Mouse (Mus musculus): ENCODE results near the gene Piezo1. TPM values are rescaled to one million over a fixed set of nuclear protein-coding genes. Genes with fewer than 3 reads are reported as not detected.

Gene Piezo1
- polyA plus RNA-seq (2015; fragmentation: Nextera tagmentation; extraction: Ambion mirVana) = 2.1 and 2.6 TPM in 2 replicates

DNA sequence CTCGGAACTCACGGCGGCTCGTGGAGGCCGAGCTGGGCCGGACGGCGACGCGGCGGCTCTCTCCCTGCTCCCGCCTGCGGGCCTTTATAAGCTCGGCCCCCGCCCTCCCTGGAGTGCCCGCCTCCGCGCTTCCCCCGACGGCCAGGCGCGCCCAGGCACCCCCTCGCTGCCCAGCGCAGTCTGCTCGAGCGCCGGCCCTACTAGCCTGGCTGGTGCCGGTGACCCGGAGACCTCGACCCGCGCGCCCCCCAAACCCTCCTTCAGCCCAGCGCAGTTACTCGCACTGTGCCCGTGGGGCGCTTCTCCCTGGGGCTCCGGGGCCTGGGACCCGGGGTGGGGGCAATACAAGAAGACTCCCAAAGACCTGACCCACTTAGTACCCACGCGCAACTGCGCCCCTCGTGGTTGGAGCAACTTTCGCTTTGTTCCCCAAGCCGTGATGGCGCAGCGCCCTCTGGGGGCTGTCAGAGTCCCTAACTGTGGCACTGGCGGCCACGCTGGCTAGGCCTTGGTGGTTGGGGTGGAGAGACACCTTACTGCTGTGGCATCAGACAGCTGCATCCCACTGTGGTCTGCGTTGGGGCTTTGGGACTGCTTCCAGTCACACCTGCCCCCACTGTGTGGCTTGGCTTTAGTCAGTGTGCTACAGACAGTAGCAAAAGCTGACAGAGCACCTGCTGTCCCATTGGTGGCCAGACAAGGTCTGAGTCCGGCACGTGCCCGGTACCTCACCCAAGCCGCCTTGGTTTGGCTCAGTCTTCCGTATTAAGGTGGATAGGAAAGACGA, at the start of gene Piezo1:
TSS of gene Piezo1 (minus strand) at position 65 of the 787 bp plus-strand sequence.
- Histone ChIP-seq H3K9me3 (no peaks in the 10 kb centered on the region), H3K27ac (replicated peaks) (no peak within 1 kb of the TSS), H3K36me3 (no peaks in the 10 kb centered on the region), H3K4me1 (peaks cover 23% of the 10 kb centered on the region), H3K4me2 (replicated peaks) (peak within 1 kb of the TSS; percentile 67), H3K4me3 (peak within 1 kb of the TSS; percentile 47), H3K27me3 (peaks cover 20% of the 10 kb centered on the region), H3K9ac (replicated peaks) (peak within 1 kb of the TSS; percentile 26)
- peak; percentile 47; the same call in 1 of the 2 replicates for ATAC-seq (replicated peaks)
- WGBS = 11% methylated on average over 56 of the region's 56 CpGs

DNA sequence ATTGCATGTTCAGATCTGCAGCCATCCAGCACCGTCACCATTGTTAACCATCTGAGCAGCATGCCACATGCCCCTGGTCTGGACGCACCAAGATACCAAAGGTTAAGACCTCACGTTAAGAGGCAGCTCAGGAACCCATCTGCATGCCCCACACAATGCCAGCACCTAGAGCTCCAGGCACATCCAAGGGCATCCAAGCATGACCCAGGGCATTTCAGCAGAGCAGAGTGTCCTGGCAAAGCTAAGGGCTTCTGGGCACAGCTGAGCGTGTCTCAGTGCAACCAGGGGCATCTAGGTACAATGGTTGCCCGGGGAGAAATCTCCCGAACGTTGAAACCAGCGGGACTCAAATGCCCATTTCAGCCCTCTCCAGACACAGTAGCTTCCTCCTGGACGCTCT, 49.5 kb upstream of the Piezo1 start:
- Histone ChIP-seq H3K27ac (replicated peaks) (no peak overlapping the region), H3K9ac (replicated peaks) (no peak overlapping the region), H3K36me3 (no peaks in the 10 kb centered on the region), H3K4me1 (no peaks in the 10 kb centered on the region), H3K27me3 (no peaks in the 10 kb centered on the region), H3K4me3 (no peak overlapping the region), H3K4me2 (replicated peaks) (no peak overlapping the region), H3K9me3 (no peaks in the 10 kb centered on the region)
- no peak for ATAC-seq (replicated peaks)
- WGBS = 92% methylated on average over 9 of the region's 9 CpGs

DNA sequence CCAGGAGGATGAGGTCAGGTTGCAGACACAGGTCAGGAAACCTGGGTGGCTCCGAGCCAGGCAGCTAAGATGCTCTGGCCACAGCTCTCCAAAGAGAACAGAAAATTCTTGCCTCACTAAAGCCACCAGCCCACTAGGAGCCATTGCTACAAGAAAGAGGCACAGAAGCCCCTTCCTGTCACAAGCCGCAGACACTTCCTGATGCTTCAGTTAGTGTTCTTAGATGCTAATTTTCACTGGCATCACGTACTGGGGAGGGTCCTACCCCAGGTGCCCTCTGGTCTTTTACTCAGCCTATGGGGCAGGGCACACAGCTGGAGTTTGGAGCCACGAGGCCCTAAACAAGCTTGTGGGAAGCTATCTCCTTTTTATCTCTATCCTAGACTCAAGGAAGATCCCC, 44.9 kb upstream of the Piezo1 start:
- Histone ChIP-seq H3K27ac (replicated peaks) (no peak overlapping the region), H3K27me3 (no peaks in the 10 kb centered on the region), H3K4me3 (no peak overlapping the region), H3K4me2 (replicated peaks) (no peak overlapping the region), H3K9me3 (no peaks in the 10 kb centered on the region), H3K36me3 (no peaks in the 10 kb centered on the region), H3K4me1 (no peaks in the 10 kb centered on the region), H3K9ac (replicated peaks) (no peak overlapping the region)
- 55% methylated on average over 4 of the region's 4 CpGs for WGBS
- ATAC-seq (replicated peaks) = no peak

GRCm38 (mm10) chr8:122593783-122594507, 42.8 kb upstream of the Piezo1 start:
- Histone ChIP-seq H3K4me2 (replicated peaks) (no peak overlapping the region), H3K4me3 (no peak overlapping the region), H3K9me3 (no peaks in the 10 kb centered on the region), H3K27ac (replicated peaks) (peak overlapping the region; percentile 56), H3K4me1 (no peaks in the 10 kb centered on the region), H3K9ac (replicated peaks) (no peak overlapping the region), H3K27me3 (no peaks in the 10 kb centered on the region), H3K36me3 (no peaks in the 10 kb centered on the region)
- 76% methylated on average over 19 of the region's 19 CpGs for WGBS
- ATAC-seq (replicated peaks) = no peak

DNA sequence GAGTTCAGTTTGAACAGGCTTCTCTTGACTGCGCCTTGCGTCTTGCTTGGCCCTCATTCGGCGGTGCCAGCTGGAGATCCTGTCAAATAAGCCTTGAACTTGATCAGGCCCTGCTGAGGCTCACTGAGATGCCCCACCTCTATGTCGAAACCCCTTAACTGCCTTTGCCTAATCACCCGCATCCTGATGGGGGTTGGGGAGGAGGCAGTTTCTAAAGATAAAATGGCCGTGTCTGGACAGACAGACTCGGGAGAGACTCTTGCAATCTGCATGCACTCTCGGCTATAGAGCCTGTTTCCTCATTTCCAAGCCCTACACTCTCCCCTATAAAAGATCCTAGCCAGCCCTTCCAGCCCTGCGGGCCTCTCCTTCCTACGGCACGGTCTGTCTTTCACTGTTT, 42.1 kb upstream of the Piezo1 start:
- Histone ChIP-seq H3K9me3 (no peaks in the 10 kb centered on the region), H3K27ac (replicated peaks) (peak overlapping the region; percentile 56), H3K9ac (replicated peaks) (no peak overlapping the region), H3K4me3 (no peak overlapping the region), H3K27me3 (no peaks in the 10 kb centered on the region), H3K4me2 (replicated peaks) (no peak overlapping the region), H3K4me1 (no peaks in the 10 kb centered on the region), H3K36me3 (no peaks in the 10 kb centered on the region)
- no peak for ATAC-seq (replicated peaks)
- 81% methylated on average over 12 of the region's 12 CpGs for WGBS

GRCm38 (mm10) chr8:122586749-122587148, 35.6 kb upstream of the Piezo1 start:
- no peaks in the 10 kb centered on the region for H3K9me3 ChIP-seq
- H3K27ac ChIP-seq (replicated peaks) = no peak overlapping the region
- no peaks in the 10 kb centered on the region for H3K27me3 ChIP-seq
- WGBS = 80% methylated on average over 10 of the region's 10 CpGs
- H3K9ac ChIP-seq (replicated peaks) = no peak overlapping the region
- ATAC-seq (replicated peaks) = no peak
- no peak overlapping the region for H3K4me3 ChIP-seq
- 0 out of 2 replicates have a peak, but pooled peaks cover 10% of the 10 kb centered on the region for H3K4me1 ChIP-seq
- no peaks in the 10 kb centered on the region for H3K36me3 ChIP-seq
- H3K4me2 ChIP-seq (replicated peaks) = no peak overlapping the region

GRCm38 (mm10) chr8:122586171-122586570, 35.0 kb upstream of the Piezo1 start:
- no peaks in the 10 kb centered on the region for H3K9me3 ChIP-seq
- no peaks in the 10 kb centered on the region for H3K36me3 ChIP-seq
- H3K27ac ChIP-seq (replicated peaks) = no peak overlapping the region
- 25% methylated on average over 7 of the region's 7 CpGs for WGBS
- no peaks in the 10 kb centered on the region for H3K27me3 ChIP-seq
- ATAC-seq (replicated peaks) = peak; percentile 60; the same call in 1 of the 2 replicates
- H3K4me1 ChIP-seq = 0 out of 2 replicates have a peak, but pooled peaks cover 10% of the 10 kb centered on the region
- H3K4me2 ChIP-seq (replicated peaks) = no peak overlapping the region
- no peak overlapping the region for H3K4me3 ChIP-seq
- H3K9ac ChIP-seq (replicated peaks) = no peak overlapping the region

DNA sequence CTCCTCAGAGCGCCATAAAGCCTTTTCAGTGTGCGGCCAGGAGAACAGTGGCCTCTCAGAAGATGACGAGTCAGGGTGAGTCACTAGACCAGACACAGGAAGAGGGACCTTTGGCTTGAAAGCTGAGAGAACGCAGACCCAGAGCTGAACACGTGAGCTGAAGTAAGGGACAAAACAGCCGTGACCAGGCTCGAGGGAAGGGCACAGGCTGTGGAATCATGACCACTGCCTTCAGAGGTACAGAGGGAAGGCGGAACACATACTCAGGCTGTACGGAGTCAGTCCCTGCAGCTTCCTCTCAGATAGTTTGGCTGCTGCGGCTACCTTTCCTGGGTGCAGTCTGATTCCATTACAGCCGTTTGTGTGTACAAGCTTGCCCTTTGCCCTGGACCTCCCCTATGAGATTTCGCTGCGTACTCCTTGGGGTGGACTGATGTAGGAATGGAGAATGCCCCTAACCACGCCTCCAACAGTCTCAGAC, 34.3 kb upstream of the Piezo1 start:
- Histone ChIP-seq H3K4me1 (0 out of 2 replicates have a peak, but pooled peaks cover 10% of the 10 kb centered on the region), H3K27me3 (no peaks in the 10 kb centered on the region), H3K4me3 (no peak overlapping the region), H3K27ac (replicated peaks) (no peak overlapping the region), H3K4me2 (replicated peaks) (no peak overlapping the region), H3K9ac (replicated peaks) (no peak overlapping the region), H3K9me3 (no peaks in the 10 kb centered on the region), H3K36me3 (no peaks in the 10 kb centered on the region)
- WGBS = 83% methylated on average over 14 of the region's 14 CpGs
- no peak for ATAC-seq (replicated peaks)

DNA sequence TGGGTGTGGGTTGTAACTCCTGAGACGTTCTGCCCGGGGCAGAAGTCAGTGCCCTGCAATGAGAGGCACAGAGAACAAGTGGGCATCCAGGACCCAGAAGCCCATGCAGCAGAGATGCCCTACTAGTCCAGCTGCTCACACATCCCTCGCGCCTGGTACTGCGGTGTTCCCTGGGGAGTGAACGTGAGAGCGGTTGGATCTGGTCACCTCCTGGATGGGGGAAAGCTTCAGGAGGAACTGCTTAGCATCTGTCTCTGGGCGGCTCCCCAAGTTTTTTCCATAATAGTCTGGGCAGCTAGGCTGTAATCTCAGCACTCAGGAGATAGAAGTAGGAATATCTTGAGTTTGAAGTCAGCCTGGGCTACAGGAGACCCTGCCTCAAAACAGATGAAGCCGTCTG, 33.9 kb upstream of the Piezo1 start:
- Histone ChIP-seq H3K9me3 (no peaks in the 10 kb centered on the region), H3K4me1 (0 out of 2 replicates have a peak, but pooled peaks cover 10% of the 10 kb centered on the region), H3K4me2 (replicated peaks) (no peak overlapping the region), H3K9ac (replicated peaks) (no peak overlapping the region), H3K27ac (replicated peaks) (no peak overlapping the region), H3K27me3 (no peaks in the 10 kb centered on the region), H3K36me3 (no peaks in the 10 kb centered on the region), H3K4me3 (no peak overlapping the region)
- WGBS = 86% methylated on average over 9 of the region's 9 CpGs
- no peak for ATAC-seq (replicated peaks)

DNA sequence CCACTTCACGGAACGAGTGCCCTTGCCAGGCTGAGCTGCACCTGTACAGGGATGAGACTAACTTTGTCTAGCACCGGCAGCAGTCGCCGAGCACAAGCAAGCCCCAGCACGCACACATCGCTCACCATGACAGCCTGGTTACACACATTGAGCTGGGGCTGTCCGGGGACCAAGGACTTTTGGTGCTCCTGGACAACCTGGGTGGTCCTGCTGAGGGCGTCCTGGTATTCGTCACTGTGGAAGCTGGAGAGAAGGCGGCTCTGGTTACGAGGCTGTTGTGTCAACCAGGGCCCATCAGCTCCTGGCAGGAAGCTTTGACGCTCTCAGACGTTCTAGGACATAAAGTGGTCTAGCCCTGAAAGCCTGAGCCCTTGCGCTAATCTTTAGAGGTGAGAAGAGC, 29.8 kb upstream of the Piezo1 start:
- Histone ChIP-seq H3K4me3 (no peak overlapping the region), H3K27me3 (no peaks in the 10 kb centered on the region), H3K9ac (replicated peaks) (no peak overlapping the region), H3K4me2 (replicated peaks) (no peak overlapping the region), H3K36me3 (no peaks in the 10 kb centered on the region), H3K4me1 (peaks cover 16% of the 10 kb centered on the region), H3K9me3 (no peaks in the 10 kb centered on the region), H3K27ac (replicated peaks) (no peak overlapping the region)
- 81% methylated on average over 15 of the region's 15 CpGs for WGBS
- ATAC-seq (replicated peaks) = no peak

GRCm38 (mm10) chr8:122579196-122579595, 28.1 kb upstream of the Piezo1 start:
- no peaks in the 10 kb centered on the region for H3K9me3 ChIP-seq
- peaks cover 28% of the 10 kb centered on the region for H3K4me1 ChIP-seq
- H3K27me3 ChIP-seq = no peaks in the 10 kb centered on the region
- H3K36me3 ChIP-seq = peaks cover 5% of the 10 kb centered on the region; the same call in 1 of the 2 replicates
- H3K27ac ChIP-seq (replicated peaks) = no peak overlapping the region
- ATAC-seq (replicated peaks) = no peak
- 17% methylated on average over 7 of the region's 7 CpGs for WGBS
- no peak overlapping the region for H3K4me3 ChIP-seq
- no peak overlapping the region for H3K9ac ChIP-seq (replicated peaks)
- no peak overlapping the region for H3K4me2 ChIP-seq (replicated peaks)

DNA sequence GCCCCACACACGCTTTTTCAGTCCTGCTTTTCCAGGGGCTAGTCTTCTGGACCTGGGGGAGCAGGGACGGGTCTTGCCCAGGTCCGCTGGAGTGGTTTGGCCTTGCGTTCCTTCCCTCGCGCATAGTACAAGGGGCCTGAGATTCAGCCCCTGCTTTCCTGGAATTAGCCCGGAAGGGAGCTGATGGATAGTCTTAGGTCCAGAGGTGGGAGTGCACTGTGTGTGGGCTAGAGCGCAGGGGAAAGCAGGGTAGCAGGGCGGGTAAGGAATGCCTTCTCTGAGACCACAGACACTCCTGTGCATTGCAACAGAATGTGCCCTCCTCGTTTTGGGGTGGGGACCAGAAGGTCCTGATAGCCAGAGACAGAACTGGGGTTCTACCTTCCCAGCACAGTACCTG, 26.0 kb upstream of the Piezo1 start:
- H3K4me3 ChIP-seq = peak overlapping the region; percentile 76
- peak; percentile 36; the same call in 1 of the 2 replicates for ATAC-seq (replicated peaks)
- peaks cover 34% of the 10 kb centered on the region for H3K4me1 ChIP-seq
- H3K4me2 ChIP-seq (replicated peaks) = peak overlapping the region; percentile 78
- H3K27ac ChIP-seq (replicated peaks) = peak overlapping the region; percentile 42; the same call in 1 of the 2 replicates
- no peaks in the 10 kb centered on the region for H3K9me3 ChIP-seq
- peak overlapping the region; percentile 65; the same call in 1 of the 2 replicates for H3K9ac ChIP-seq (replicated peaks)
- peaks cover 9% of the 10 kb centered on the region; the same call in 1 of the 2 replicates for H3K36me3 ChIP-seq
- no peaks in the 10 kb centered on the region for H3K27me3 ChIP-seq
- 30% methylated on average over 10 of the region's 10 CpGs for WGBS
